Mouse (Mus musculus) liver, postnatal 0 days (tissue): ENCODE measurements around the gene Alox5. TPM values are rescaled to one million over a fixed set of nuclear protein-coding genes. Genes with fewer than 3 reads are reported as not detected.

Experiments
- ATAC-seq: fragments of 200-750 bp; cut with Nextera tagmentation; 2 replicates; pipeline ENCODE4 v1.8.0; 2017; ENCODE audit warnings: mild to moderate bottlenecking, moderate library complexity
- DNase-seq: peaks from one replicate; pipeline ENCODE4 v3.0.0-alpha.2; 2016
- H3K27ac ChIP-seq: fragments of 300-500 bp; sonication (generic); 2 replicates; pipeline ENCODE4 v1.5.1; 2014; ENCODE audit warnings: antibody characterized with exemption, moderate library complexity, mild to moderate bottlenecking, low read depth
- H3K27me3 ChIP-seq: fragments of 300-500 bp; sonication (generic); 2 replicates; pipeline ENCODE4 v1.6.1; 2014; ENCODE audit warnings: low read length, control low read depth, mixed read lengths; ENCODE audit not compliant: insufficient read depth
- H3K36me3 ChIP-seq: fragments of 300-500 bp; sonication (generic); replicated peaks from 2 replicates; pipeline ENCODE4 v1.6.1; 2014; ENCODE audit warnings: mild to moderate bottlenecking, control low read depth, low read length, moderate library complexity, mixed read lengths; ENCODE audit not compliant: insufficient read depth
- H3K4me1 ChIP-seq: fragments of 300-500 bp; sonication (generic); 2 replicates; pipeline ENCODE4 v1.6.1; 2014; ENCODE audit warnings: antibody characterized with exemption, mild to moderate bottlenecking, control low read depth; ENCODE audit not compliant: insufficient read depth
- H3K4me2 ChIP-seq: fragments of 300-500 bp; sonication (generic); 2 replicates; pipeline ENCODE4 v1.6.1; 2014; ENCODE audit warnings: low read depth, mild to moderate bottlenecking, low read length, moderate library complexity, mixed read lengths
- H3K4me3 ChIP-seq: fragments of 300-500 bp; sonication (generic); 2 replicates; pipeline ENCODE4 v1.5.1; 2014; ENCODE audit warnings: low read depth, low read length
- H3K9ac ChIP-seq: fragments of 300-500 bp; sonication (generic); replicated peaks from 2 replicates; pipeline ENCODE4 v1.6.1; 2014; ENCODE audit warnings: mild to moderate bottlenecking, moderate library complexity
- H3K9me3 ChIP-seq: fragments of 300-500 bp; sonication (generic); 2 replicates; pipeline ENCODE4 v1.6.1; 2016; ENCODE audit warnings: mild to moderate bottlenecking, control low read depth, low read length, mixed read lengths
- CTCF ChIP-seq: sonication (generic); IDR thresholded peaks from 2 replicates; pipeline ENCODE4 v1.5.1; 2016; ENCODE audit warnings: antibody characterized with exemption, low read depth
- EP300 ChIP-seq: IDR thresholded peaks from 2 replicates; pipeline ENCODE4 v1.6.1; 2016; ENCODE audit warnings: antibody characterized with exemption, low read depth, mild to moderate bottlenecking
- WGBS: fragments of 180-500 bp; shearing (Covaris S2); extraction: QIAGEN DNeasy Blood & Tissue Kit; methylation state at CpG from one replicate; pipeline ENCODE4 v1.1.7; 2014; ENCODE audit not compliant: insufficient replicate concordance; 5-methylcytosine and 5-hydroxymethylcytosine counted together
- polyA plus RNA-seq: library from polyadenylated mRNA; unstranded; fragments of >200 nt; fragmentation: Nextera tagmentation; extraction: Ambion mirVana; gene quantifications from 2 replicates; pipeline ENCODE4 v1.2.1, GENCODE M21; 2015

Alox5 gene
- polyA plus RNA-seq, 1 experiment from 2014 or later, result 6.6 TPM

DNA sequence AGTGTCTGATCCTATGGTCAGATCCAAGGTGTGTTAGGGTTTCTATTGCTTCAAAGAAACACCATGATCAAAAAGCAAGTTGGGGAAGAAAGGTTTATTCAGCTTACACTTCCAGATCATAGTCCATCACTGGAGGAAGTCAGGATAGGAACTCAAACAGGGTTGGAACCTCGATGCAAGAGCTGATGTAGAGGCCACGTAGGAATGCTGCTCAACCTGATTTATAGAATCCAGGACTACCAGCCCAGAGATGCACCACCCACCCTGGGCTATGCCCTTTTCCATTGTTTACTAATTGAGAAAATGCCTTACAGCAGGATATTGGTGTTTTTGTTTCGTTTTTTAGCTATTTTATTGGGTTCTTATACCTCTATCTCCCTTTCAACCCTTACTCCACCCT is 99.5 kb downstream of the Alox5 start:
- TF ChIP-seq CTCF (no peak), EP300 (no peak)
- Histone ChIP-seq H3K9me3 (no peaks in the 10 kb centered on the region), H3K27ac (no peak overlapping the region), H3K36me3 (peaks cover 16% of the 10 kb centered on the region), H3K9ac (no peak overlapping the region), H3K4me3 (no peak overlapping the region), H3K4me1 (0 out of 2 replicates have a peak, but pooled peaks cover 3% of the 10 kb centered on the region), H3K4me2 (no peak overlapping the region), H3K27me3 (no peaks in the 10 kb centered on the region)
- DNase-seq (no peak), ATAC-seq (no peak)
- WGBS, result 90% methylated on average over 3 of the region's 3 CpGs

Other genes with a start within 250 kb of the Alox5 start
- gene Zfand4, start 197.0 kb downstream of the Alox5 start, polyA plus RNA-seq, result 4.9 and 5.7 TPM in 2 replicates
- 36.4 and 40.5 TPM in 2 replicates for gene March8, start 123.2 kb downstream of the Alox5 start, polyA plus RNA-seq
- gene Olfr211, start 27.9 kb upstream of the Alox5 start, polyA plus RNA-seq, result not detected in 2 replicates
- not detected in 2 replicates for gene Olfr212, start 45.3 kb upstream of the Alox5 start, polyA plus RNA-seq
- not detected in 2 replicates for gene Olfr213, start 77.3 kb upstream of the Alox5 start, polyA plus RNA-seq
- 0.14 and 0.19 TPM in 2 replicates for gene Gm5580, start 90.0 kb upstream of the Alox5 start, polyA plus RNA-seq
- gene Olfr214, start 93.1 kb upstream of the Alox5 start, polyA plus RNA-seq, result not detected in 2 replicates
- not detected in 2 replicates for gene Olfr215, start 123.0 kb upstream of the Alox5 start, polyA plus RNA-seq
- gene Zfp422, start 167.8 kb upstream of the Alox5 start, polyA plus RNA-seq, result 26.2 and 26.7 TPM in 2 replicates
- 103 and 122 TPM in 2 replicates for gene Depp1, start 189.4 kb upstream of the Alox5 start, polyA plus RNA-seq
- 7.2 and 9.6 TPM in 2 replicates for gene Rassf4, start 212.8 kb upstream of the Alox5 start, polyA plus RNA-seq